Mouse (Mus musculus) frontal cortex, postnatal 36 days (tissue): ENCODE results near the gene Ostf1.

Experiments
- DNase-seq, 2 experiments: peaks; one replicate each; pipeline ENCODE4 v3.0.0; 2022; ENCODE audit warnings: low spot score in 2 of 2

The Ostf1 gene

GRCm38 (mm10) chr19:18631644-18632219 lies at the start of gene Ostf1, which contains the start of gene Nmrk1:
TSS of gene Ostf1 (minus strand) at chr19:18631823.
TSS of gene Nmrk1 (plus strand) at chr19:18631950.
- peak; percentile 92 to 94 for DNase-seq

GRCm38 (mm10) chr19:18673116-18673515 lies 41.5 kb upstream of the Ostf1 start:
- DNase-seq, result no peak

- no peak for DNase-seq
Measured at GRCm38 (mm10) chr19:18672498-18672897, 40.9 kb upstream of the Ostf1 start.

- peak; percentile 44 to 54 for DNase-seq
Measured at GRCm38 (mm10) chr19:18671056-18671741, 39.6 kb upstream of the Ostf1 start.

- peak; percentile 96 to 98 for DNase-seq
Measured at GRCm38 (mm10) chr19:18670608-18671007, 39.0 kb upstream of the Ostf1 start, which contains the start of gene Carnmt1. TSS of gene Carnmt1 (plus strand) at chr19:18670764.

GRCm38 (mm10) chr19:18669551-18669950 lies 37.9 kb upstream of the Ostf1 start:
- no peak for DNase-seq

GRCm38 (mm10) chr19:18666966-18667365 lies 35.3 kb upstream of the Ostf1 start:
- no peak for DNase-seq

- DNase-seq, result no peak
Measured at GRCm38 (mm10) chr19:18663904-18664303, 32.3 kb upstream of the Ostf1 start.

- no peak for DNase-seq
Measured at GRCm38 (mm10) chr19:18661683-18662082, 30.1 kb upstream of the Ostf1 start.

GRCm38 (mm10) chr19:18660466-18660865 lies 28.8 kb upstream of the Ostf1 start:
- no peak for DNase-seq

- no peak for DNase-seq
Measured at GRCm38 (mm10) chr19:18659349-18659748, 27.7 kb upstream of the Ostf1 start.

GRCm38 (mm10) chr19:18658473-18658872 lies 26.9 kb upstream of the Ostf1 start:
- DNase-seq, result no peak

GRCm38 (mm10) chr19:18655999-18656398 lies 24.4 kb upstream of the Ostf1 start:
- DNase-seq, result no peak

- DNase-seq, result no peak
Measured at GRCm38 (mm10) chr19:18654984-18655383, 23.4 kb upstream of the Ostf1 start.

- no peak for DNase-seq
Measured at GRCm38 (mm10) chr19:18654330-18654729, 22.7 kb upstream of the Ostf1 start.

- DNase-seq, result no peak
Measured at GRCm38 (mm10) chr19:18653058-18653457, 21.4 kb upstream of the Ostf1 start.

- DNase-seq, result no peak
Measured at GRCm38 (mm10) chr19:18652592-18652991, 21.0 kb upstream of the Ostf1 start.

- DNase-seq, result no peak
Measured at GRCm38 (mm10) chr19:18650473-18650872, 18.9 kb upstream of the Ostf1 start.

- no peak for DNase-seq
Measured at GRCm38 (mm10) chr19:18649955-18650354, 18.3 kb upstream of the Ostf1 start.

- DNase-seq, result no peak
Measured at GRCm38 (mm10) chr19:18648558-18648945, 16.9 kb upstream of the Ostf1 start.

GRCm38 (mm10) chr19:18647775-18648557 lies 16.3 kb upstream of the Ostf1 start:
- DNase-seq, result no peak

- DNase-seq, result no peak
Measured at GRCm38 (mm10) chr19:18646853-18647420, 15.3 kb upstream of the Ostf1 start.
